Mouse (Mus musculus) T-cell, adult 2 months (primary cell): ENCODE results near the gene Rnase4.
A peak's percentile ranks its signal among the peaks of the same experiment; 100 is the strongest.

Experiments used
- DNase-seq: peaks from one replicate; pipeline ENCODE4 v3.0.0; 2022; ENCODE audit warnings: low spot score

Gene Rnase4

GRCm38 (mm10) chr14:51090921-51091900, at the start of gene Rnase4, which contains the start of gene Ang:
TSS of gene Rnase4 (plus strand) at chr14:51091077.
TSS of gene Ang (plus strand) at chr14:51091150.
- DNase-seq = peak; percentile 25

GRCm38 (mm10) chr14:51041769-51042168, 49.1 kb upstream of the Rnase4 start, which contains the start of gene Rnase9:
TSS of gene Rnase9 (minus strand) at chr14:51041869.
- DNase-seq = no peak

- DNase-seq = no peak
These were observed 43.0 kb upstream of the Rnase4 start for GRCm38 (mm10) chr14:51047846-51048245.

- no peak for DNase-seq
These were observed 40.8 kb upstream of the Rnase4 start, which contains the start of gene Rnase11 for GRCm38 (mm10) chr14:51050063-51050462. TSS of gene Rnase11 (minus strand) at chr14:51050163.

GRCm38 (mm10) chr14:51051941-51052340, 38.9 kb upstream of the Rnase4 start:
- no peak for DNase-seq

- DNase-seq = no peak
These were observed 37.7 kb upstream of the Rnase4 start for GRCm38 (mm10) chr14:51053176-51053575.

- DNase-seq = no peak
These were observed 36.3 kb upstream of the Rnase4 start for GRCm38 (mm10) chr14:51054243-51055237.

GRCm38 (mm10) chr14:51057401-51057831, 33.5 kb upstream of the Rnase4 start, which contains the start of gene Rnase12:
TSS of gene Rnase12 (minus strand) at chr14:51057661.
- peak; percentile 4 for DNase-seq

- no peak for DNase-seq
These were observed 30.1 kb upstream of the Rnase4 start for GRCm38 (mm10) chr14:51060761-51061160.

GRCm38 (mm10) chr14:51068956-51069355, 21.9 kb upstream of the Rnase4 start:
- DNase-seq = no peak

GRCm38 (mm10) chr14:51069617-51070016, 21.3 kb upstream of the Rnase4 start:
- peak; percentile 51 for DNase-seq

GRCm38 (mm10) chr14:51074335-51074734, 16.5 kb upstream of the Rnase4 start, which contains the start of gene Olfr750:
TSS of gene Olfr750 (minus strand) at chr14:51074435.
- DNase-seq = no peak

- DNase-seq = no peak
These were observed 11.7 kb upstream of the Rnase4 start for GRCm38 (mm10) chr14:51079180-51079579.

- no peak for DNase-seq
These were observed 9.8 kb upstream of the Rnase4 start for GRCm38 (mm10) chr14:51081035-51081434.

GRCm38 (mm10) chr14:51082599-51083581, 8.0 kb upstream of the Rnase4 start:
- DNase-seq = peak; percentile 68

GRCm38 (mm10) chr14:51083805-51084204, 7.1 kb upstream of the Rnase4 start:
- DNase-seq = peak; percentile 15

GRCm38 (mm10) chr14:51085086-51085485, 5.8 kb upstream of the Rnase4 start:
- no peak for DNase-seq

GRCm38 (mm10) chr14:51085911-51086310, 5.0 kb upstream of the Rnase4 start:
- no peak for DNase-seq

- no peak for DNase-seq
These were observed 3.1 kb upstream of the Rnase4 start for GRCm38 (mm10) chr14:51087762-51088161.

GRCm38 (mm10) chr14:51088166-51088969, 2.5 kb upstream of the Rnase4 start:
- peak; percentile 82 for DNase-seq
